Mouse (Mus musculus): Measurements from ENCODE around the gene Slc1a2. TPM values are rescaled to one million over a fixed set of nuclear protein-coding genes. Genes with fewer than 3 reads are reported as not detected.

Gene Slc1a2
- total and polyA plus RNA-seq, 3 experiments, result 1.3 to 1.6 (median 1.3) TPM

DNA sequence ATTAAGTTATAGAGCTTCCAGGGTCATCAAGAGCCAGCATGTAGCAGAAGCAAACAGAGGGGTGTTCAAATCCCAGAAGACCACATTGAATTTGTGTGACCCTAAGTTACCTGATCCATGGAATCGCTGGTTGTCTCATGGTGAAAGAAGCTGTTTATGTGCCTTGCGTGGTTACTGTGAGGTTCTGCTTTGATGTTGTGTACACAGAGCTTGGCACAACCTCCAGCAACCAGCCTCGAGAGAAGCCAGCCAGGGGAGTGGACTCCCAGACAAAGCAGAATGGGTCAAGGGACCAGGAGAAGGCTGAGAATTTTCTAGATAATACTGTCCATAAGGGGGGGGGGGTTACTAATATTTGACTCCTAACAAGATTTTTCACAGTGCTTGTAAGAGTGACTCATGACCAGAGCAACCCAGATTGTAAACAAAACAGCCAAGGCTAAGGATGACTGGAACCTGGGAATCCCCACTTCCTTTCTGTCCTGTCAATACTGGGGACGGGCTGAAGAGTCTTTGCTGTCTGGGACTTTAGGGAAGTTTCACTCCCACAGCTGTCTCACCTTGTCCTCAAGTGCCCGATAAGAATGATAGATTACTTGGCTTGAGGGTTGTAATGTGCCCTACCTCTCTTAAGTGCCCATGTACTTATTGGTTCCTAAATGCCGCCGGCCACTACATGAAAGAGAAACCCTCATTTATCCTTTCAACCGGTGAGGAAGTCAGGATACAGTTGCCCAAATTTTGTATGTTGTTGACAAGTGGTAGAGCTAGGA lies 106.3 kb downstream of the Slc1a2 start:
- H3K27me3 ChIP-seq (replicated peaks), result no peaks in the 10 kb centered on the region
- in situ Hi-C loops (cut with MboI; ENCODE audit: low pct_ligation_motif_present, low pct_unique_long_range_greater_than_20kb, low sequenced_read_pairs), result no loop called here
- H3K4me2 ChIP-seq (ENCODE audit: insufficient read depth, low read depth, poor library complexity, severe bottlenecking), result no peak overlapping the region
- TF ChIP-seq BHLHE40 (IDR thresholded peaks at IDR 0.05; ENCODE audit: low read depth, low read length) (no peak), JUN (IDR thresholded peaks at IDR 0.05; ENCODE audit: insufficient read depth, low read depth, low read length) (no peak), ZKSCAN1 (IDR thresholded peaks at IDR 0.05; ENCODE audit: borderline replicate concordance, low read depth, low read length) (no peak), TBP (conservative IDR thresholded peaks at IDR 0.05; ENCODE audit: low read depth, low read length) (no peak), HCFC1 (IDR thresholded peaks at IDR 0.05; ENCODE audit: low read depth, low read length) (no peak), ETS1 (conservative IDR thresholded peaks at IDR 0.05; ENCODE audit: low read depth, low read length) (no peak), NELFE (IDR thresholded peaks at IDR 0.05; ENCODE audit: low read depth, low read length) (no peak), POLR2AphosphoS2 (IDR thresholded peaks at IDR 0.05; ENCODE audit: low read depth, low read length) (no peak), SMC3 (IDR thresholded peaks at IDR 0.05; ENCODE audit: low read depth, low read length) (no peak)
- H3K9me3 ChIP-seq (replicated peaks; ENCODE audit: low read length), result no peaks in the 10 kb centered on the region
- no peaks in the 10 kb centered on the region for H3K79me2 ChIP-seq (replicated peaks; ENCODE audit: control insufficient read depth, extremely low read depth, insufficient read depth, poor library complexity, severe bottlenecking)
- no peak overlapping the region for H3K27ac ChIP-seq (ENCODE audit: insufficient read depth, low read depth)
- H3K4me3 ChIP-seq (replicated peaks in 1 of 3; ENCODE audit: low read depth in 2 of 3, low read length in 2 of 3, poor library complexity in 1 of 3), result no peak overlapping the region
- dilution Hi-C loops (cut with MboI; ENCODE audit: extremely low pct_ligation_motif_present, extremely low pct_unique_long_range_greater_than_20kb, low sequenced_read_pairs), result no loop called here
- no peak overlapping the region for H3K9ac ChIP-seq (ENCODE audit: insufficient read depth, low read depth)
- H3K4me1 ChIP-seq (ENCODE audit: control insufficient read depth in 1 of 2, insufficient read depth in 2 of 2), result peaks cover 14 to 35% of the 10 kb centered on the region in 2 experiments
- no peaks in the 10 kb centered on the region for H3K36me3 ChIP-seq (replicated peaks in 1 of 2; ENCODE audit: control insufficient read depth in 1 of 2, insufficient read depth in 1 of 2, low read length in 1 of 2)
- no peak for DNase-seq (ENCODE audit: extremely low read depth)

DNA sequence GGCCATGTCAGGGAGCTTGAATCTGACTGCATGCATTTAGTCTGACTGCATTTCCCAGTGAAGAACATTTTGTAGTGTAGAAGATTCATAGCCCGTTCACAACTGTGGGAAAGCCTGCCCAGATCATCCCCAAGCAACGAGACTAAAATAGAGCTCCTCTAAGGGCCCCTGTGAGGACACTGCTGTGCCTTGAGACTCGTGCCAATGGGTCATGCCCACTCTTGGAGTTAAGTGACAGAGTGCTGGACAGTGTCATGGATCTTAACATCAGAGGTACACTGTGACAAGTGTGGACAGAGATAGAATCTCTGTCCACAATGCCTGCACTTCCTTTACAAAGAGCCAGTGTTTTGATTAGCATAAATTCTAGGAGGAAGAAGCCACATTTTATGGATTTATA lies 109.8 kb downstream of the Slc1a2 start:
- Histone ChIP-seq H3K4me2 (ENCODE audit: insufficient read depth, low read depth, poor library complexity, severe bottlenecking) (no peak overlapping the region), H3K4me1 (ENCODE audit: control insufficient read depth in 1 of 2, insufficient read depth in 2 of 2) (peaks cover 7 to 26% of the 10 kb centered on the region in 2 experiments; a peak in 3 of 4 replicates), H3K79me2 (replicated peaks; ENCODE audit: control insufficient read depth, extremely low read depth, insufficient read depth, poor library complexity, severe bottlenecking) (no peaks in the 10 kb centered on the region), H3K36me3 (replicated peaks in 1 of 2; ENCODE audit: control insufficient read depth in 1 of 2, insufficient read depth in 1 of 2, low read length in 1 of 2) (no peaks in the 10 kb centered on the region), H3K27me3 (replicated peaks) (no peaks in the 10 kb centered on the region), H3K4me3 (replicated peaks in 1 of 3; ENCODE audit: low read depth in 2 of 3, low read length in 2 of 3, poor library complexity in 1 of 3) (no peak overlapping the region), H3K27ac (ENCODE audit: insufficient read depth, low read depth) (no peak overlapping the region), H3K9ac (ENCODE audit: insufficient read depth, low read depth) (no peak overlapping the region), H3K9me3 (replicated peaks; ENCODE audit: low read length) (no peaks in the 10 kb centered on the region)
- dilution Hi-C loops (cut with MboI; ENCODE audit: extremely low pct_ligation_motif_present, extremely low pct_unique_long_range_greater_than_20kb, low sequenced_read_pairs) (no loop called here), in situ Hi-C loops (cut with MboI; ENCODE audit: low pct_ligation_motif_present, low pct_unique_long_range_greater_than_20kb, low sequenced_read_pairs) (no loop called here)
- TF ChIP-seq KAT2A (IDR thresholded peaks at IDR 0.05; ENCODE audit: insufficient replicate concordance, low read length) (no peak), MAZ (IDR thresholded peaks at IDR 0.05; ENCODE audit: low read depth, low read length) (no peak), PAX5 (IDR thresholded peaks at IDR 0.05; ENCODE audit: low read length) (no peak), RAD21 (IDR thresholded peaks at IDR 0.05; ENCODE audit: low read depth, low read length) (no peak), POLR2A (IDR thresholded peaks at IDR 0.05; ENCODE audit: low read depth, low read length) (no peak), E2F4 (IDR thresholded peaks at IDR 0.05; ENCODE audit: insufficient replicate concordance, low read depth, low read length) (no peak), CHD1 (IDR thresholded peaks at IDR 0.05; ENCODE audit: low read depth, low read length) (no peak), IRF4 (IDR thresholded peaks at IDR 0.05; ENCODE audit: low read depth, low read length) (no peak), SIN3A (IDR thresholded peaks at IDR 0.05; ENCODE audit: low read length) (no peak), NELFE (IDR thresholded peaks at IDR 0.05; ENCODE audit: low read depth, low read length) (no peak), MEF2A (IDR thresholded peaks at IDR 0.05; ENCODE audit: borderline replicate concordance, low read depth, low read length) (no peak), RCOR1 (conservative IDR thresholded peaks at IDR 0.05; ENCODE audit: low read depth, low read length) (no peak), JUND (conservative IDR thresholded peaks at IDR 0.05; ENCODE audit: low read depth, low read length) (no peak)
- no peak for DNase-seq (ENCODE audit: extremely low read depth)
